Mouse (Mus musculus) B cell, adult 62 days (primary cell): ENCODE measurements around the gene Zbtb4. TPM values are rescaled to one million over a fixed set of nuclear protein-coding genes. Genes with fewer than 3 reads are reported as not detected.

ENCODE experiments used
- total RNA-seq: library from RNA; stranded (reverse); gene quantifications from 4 replicates; pipeline ENCODE4 v1.2.4, GENCODE M21; 2023

The Zbtb4 gene
- 62.1 to 72.6 TPM (median 65.4 TPM) in 4 replicates for total RNA-seq

DNA sequence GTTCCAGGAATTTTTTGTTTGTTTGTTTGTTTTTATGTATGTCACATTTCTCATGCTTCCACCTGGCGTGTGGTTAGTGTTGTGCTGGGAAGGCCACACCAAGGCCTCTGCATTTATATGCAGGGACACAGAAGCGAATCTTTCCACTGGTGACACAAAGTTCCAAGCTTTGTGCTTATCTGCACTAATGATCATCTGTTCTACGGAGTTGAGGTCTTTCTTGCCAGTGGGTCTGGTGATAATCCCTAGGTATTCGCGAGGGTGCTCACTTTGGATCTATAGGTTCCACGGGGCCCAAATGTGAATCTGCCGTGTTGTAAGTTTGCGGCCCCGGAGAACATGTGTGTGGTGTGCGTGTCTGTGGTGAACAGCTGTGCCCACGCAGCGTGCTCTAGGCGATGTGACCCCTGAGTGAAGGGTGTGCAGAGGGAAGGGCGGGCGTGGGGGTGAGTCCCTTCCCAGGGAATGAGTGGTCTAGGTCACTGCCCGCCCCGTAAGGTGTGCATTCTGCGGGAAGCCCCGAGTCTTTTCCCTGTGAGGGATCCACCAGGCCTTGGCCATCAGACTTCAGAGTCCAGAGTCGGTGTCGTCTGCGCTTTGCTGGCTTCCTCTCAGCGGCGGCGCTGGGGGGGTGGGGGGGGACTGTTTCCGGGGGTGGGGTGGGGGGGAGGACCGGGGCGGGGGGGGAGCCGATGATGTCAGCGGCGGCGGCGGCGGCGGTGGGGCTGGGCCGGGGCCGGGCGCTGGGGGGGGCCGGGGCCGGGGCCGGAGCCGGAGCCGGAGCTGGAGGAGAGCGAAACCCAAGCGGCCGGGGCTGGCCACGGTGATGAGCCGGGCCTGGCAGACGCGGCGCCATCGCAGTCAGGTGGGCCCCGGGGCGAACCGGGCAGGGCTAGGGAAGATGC lies at the start of gene Zbtb4:
TSS of gene Zbtb4 (plus strand) at position 692 of the 905 bp plus-strand sequence.

DNA sequence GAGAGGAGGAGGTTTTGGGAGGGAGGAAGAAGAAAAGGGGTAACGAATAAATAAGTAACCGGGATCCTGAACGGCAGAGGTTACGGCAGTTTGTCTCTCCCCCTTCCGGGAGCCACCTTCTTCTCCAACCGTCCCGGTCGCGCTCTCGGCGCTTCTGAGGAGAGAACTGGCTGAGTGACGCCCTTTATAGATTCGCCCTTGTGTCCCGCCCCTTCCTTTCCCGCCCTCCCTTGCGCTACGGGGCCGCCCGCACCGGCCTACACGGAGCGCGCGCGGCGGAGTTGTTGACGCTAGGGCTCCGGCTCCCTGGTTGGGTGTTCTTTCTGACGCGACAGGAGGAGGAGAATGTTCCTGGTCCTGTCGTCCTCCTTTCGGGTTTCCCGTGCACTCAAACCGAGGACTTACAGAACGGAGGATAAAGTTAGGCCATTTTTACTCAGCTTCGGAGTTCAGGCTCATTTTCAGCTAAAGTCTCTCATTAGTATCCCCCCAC lies 7.2 kb upstream of the Zbtb4 start, which contains the start of gene Polr2a:
TSS of gene Polr2a (minus strand) at position 160 of the 493 bp plus-strand sequence.

DNA sequence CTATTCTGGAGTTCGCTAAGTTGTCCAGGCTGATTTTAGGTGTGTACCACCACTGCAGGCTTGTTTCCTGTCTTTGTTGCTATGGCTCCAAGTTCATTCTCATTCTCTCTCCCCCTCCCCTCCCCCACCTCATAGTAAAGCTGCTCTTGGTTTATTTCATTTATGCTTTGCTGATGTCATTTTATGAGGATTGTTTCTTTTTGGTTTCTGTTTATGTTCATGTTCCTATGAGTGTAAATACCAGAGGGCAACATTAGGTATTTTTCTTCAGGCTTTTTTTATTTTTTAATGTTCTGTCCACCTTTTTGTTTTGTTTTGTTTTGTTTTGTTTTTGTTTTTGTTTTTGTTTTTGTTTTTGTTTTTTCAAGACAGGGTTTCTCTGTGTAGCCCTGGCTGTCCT lies 3.8 kb upstream of the Zbtb4 start, which contains the start of gene Slc35g3:
TSS of gene Slc35g3 (minus strand) at position 101 of the 400 bp plus-strand sequence.

GRCm38 (mm10) chr11:69795168-69795982 lies 29.7 kb downstream of the Zbtb4 start, which contains the start of gene Chrnb1:
Gene Chrnb1, minus strand, starts transcription at chr11:69795943.

GRCm38 (mm10) chr11:69801379-69801977 lies 35.8 kb downstream of the Zbtb4 start, which contains the start of gene Fgf11:
Gene Fgf11, minus strand, starts transcription at chr11:69801857.

DNA sequence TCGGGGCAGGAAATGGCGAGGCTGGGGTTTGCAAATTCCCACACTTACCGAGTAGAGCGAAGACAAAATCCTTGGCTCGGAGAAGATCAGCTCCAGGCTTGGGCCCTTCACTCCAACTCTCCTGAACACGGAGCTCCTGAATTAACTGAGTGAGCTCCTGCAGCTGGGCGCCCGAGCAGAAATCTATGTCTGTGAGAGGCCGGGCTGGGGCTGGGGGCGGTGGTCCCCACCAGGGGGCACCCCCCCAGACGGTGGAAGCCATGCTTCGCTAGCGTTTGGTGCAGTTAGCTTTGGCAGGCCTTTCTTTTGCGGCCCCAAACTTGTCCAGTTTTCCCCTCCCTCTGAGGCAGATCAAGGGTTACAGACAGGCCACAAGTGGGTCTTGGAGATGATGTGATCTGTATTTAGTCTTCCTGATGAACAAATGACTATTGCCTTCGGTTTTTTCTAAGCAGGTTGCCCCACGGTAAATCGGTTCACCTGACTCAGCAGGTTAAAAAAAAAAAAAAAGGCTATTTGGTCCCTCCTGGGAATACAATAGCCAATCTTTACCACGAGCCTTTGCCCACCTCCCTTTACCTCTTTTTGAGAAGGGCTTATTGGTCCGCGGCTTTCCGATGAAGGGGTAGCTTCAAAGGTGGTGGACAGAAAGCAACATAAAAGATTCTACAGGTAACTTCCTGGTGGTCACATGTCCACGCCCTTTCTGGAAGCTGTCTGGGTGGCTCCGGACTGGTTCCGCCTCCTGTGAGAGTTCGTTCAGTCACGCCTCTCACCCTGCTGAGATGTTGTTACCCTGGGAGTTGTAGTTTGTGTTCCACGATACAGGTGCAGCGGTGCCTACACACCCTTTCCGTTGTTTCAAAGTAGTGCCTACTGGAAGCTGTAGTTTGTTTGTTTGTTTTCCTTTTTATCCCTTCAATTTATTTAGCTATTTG lies 39.5 kb downstream of the Zbtb4 start, which contains the start of gene Tmem102:
TSS of gene Tmem102 (minus strand) at position 653 of the 938 bp plus-strand sequence.

DNA sequence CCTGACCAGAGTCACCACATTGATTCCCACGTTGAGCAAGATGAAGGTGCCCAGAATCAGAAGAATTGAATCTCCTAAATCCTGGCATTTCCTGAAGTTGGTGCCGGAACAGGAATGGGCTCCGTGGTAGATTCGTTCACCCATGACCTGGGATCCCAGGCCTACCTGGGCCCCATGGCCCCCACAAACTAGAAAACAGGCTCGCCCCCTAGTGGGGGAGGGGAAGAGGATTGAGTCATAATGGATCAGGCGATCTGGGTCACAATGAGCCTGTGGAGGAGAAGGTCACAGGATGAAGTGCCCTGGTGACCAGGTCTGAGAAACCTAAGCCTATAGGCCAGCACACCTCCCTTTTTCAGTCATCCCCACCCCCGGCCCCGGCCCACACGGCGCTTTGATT lies 49.4 kb downstream of the Zbtb4 start, which contains the start of gene Gm39566:
TSS of gene Gm39566 (minus strand) at position 144 of the 400 bp plus-strand sequence.

GRCm38 (mm10) chr11:69818365-69818764 lies 52.7 kb downstream of the Zbtb4 start, which contains the start of gene Spem2:
Gene Spem2, minus strand, starts transcription at chr11:69818465.

DNA sequence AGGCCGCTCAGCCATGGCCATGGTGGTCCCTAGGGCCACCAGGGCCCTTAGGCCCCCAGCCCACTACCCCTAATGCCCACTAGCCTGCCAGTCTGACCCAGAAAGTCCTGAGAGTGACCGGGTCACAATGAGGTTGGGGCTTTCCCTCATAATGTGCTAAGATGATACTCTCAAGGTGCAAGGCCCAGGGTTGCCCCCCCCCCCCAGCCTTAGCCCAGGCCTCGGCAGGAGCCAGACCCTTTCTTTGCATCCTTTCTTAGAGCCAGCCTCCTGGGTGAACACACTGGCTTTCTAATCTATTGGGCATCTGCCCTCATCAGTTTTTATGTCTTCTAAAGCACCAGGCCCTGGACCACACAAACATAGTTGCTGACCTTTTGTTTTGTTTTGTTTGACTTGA lies 56.4 kb downstream of the Zbtb4 start, which contains the start of gene Spem1:
TSS of gene Spem1 (minus strand) at position 101 of the 400 bp plus-strand sequence.

Other genes with a start within 250 kb of the Zbtb4 start
- gene Dnah2, start 216.8 kb upstream of the Zbtb4 start, total RNA-seq: 0.03 TPM in 1 of 4 replicates, not detected in the others
- 0.18 to 0.66 TPM (median 0.35 TPM) in 4 replicates for gene Efnb3, start 205.7 kb upstream of the Zbtb4 start, total RNA-seq
- 11.0 to 15.2 TPM (median 13.1 TPM) in 4 replicates for gene Wrap53, start 185.7 kb upstream of the Zbtb4 start, total RNA-seq
- 122 to 134 TPM (median 130 TPM) in 4 replicates for gene Trp53, start 185.6 kb upstream of the Zbtb4 start, total RNA-seq
- gene Atp1b2, start 160.0 kb upstream of the Zbtb4 start, total RNA-seq: 0.26 to 0.67 TPM (median 0.31 TPM) in 3 of 4 replicates, not detected in the other
- gene Shbg, start 148.0 kb upstream of the Zbtb4 start, total RNA-seq: not detected in 4 replicates
- gene Sat2, start 143.9 kb upstream of the Zbtb4 start, total RNA-seq: not detected in 4 replicates
- 73.0 to 86.7 TPM (median 81.7 TPM) in 4 replicates for gene Fxr2, start 132.9 kb upstream of the Zbtb4 start, total RNA-seq
- gene Sox15, start 110.6 kb upstream of the Zbtb4 start, total RNA-seq: 0.95 TPM in 1 of 4 replicates, not detected in the others
- gene Mpdu1, start 103.3 kb upstream of the Zbtb4 start, total RNA-seq: 58.5 to 68.1 TPM (median 64.8 TPM) in 4 replicates
- gene Cd68, start 99.8 kb upstream of the Zbtb4 start, total RNA-seq: 13.5 to 15.1 TPM (median 14.6 TPM) in 4 replicates
- 683 to 716 TPM (median 701 TPM) in 4 replicates for gene Eif4a1, start 93.5 kb upstream of the Zbtb4 start, total RNA-seq
- 112 to 142 TPM (median 125 TPM) in 4 replicates for gene Senp3, start 83.8 kb upstream of the Zbtb4 start, total RNA-seq
- gene Tnfsf13, start 80.1 kb upstream of the Zbtb4 start, total RNA-seq: not detected in 4 replicates
- 0.40 TPM in 1 of 4 replicates, not detected in the others for gene Tnfsf12, start 70.1 kb upstream of the Zbtb4 start, total RNA-seq
- gene Tnfsfm13, start 69.8 kb upstream of the Zbtb4 start, total RNA-seq: 0.56 TPM in 1 of 4 replicates, not detected in the others
- gene Polr2a, start 7.3 kb upstream of the Zbtb4 start, total RNA-seq: 227 to 251 TPM (median 238 TPM) in 4 replicates
- not detected in 4 replicates for gene Slc35g3, start 3.9 kb upstream of the Zbtb4 start, total RNA-seq
- gene Chrnb1, start 30.0 kb downstream of the Zbtb4 start, total RNA-seq: 7.8 to 14.5 TPM (median 12.0 TPM) in 4 replicates
- 0.21 to 0.22 TPM in 2 of 4 replicates, not detected in the others for gene Fgf11, start 35.9 kb downstream of the Zbtb4 start, total RNA-seq
- 0.30 TPM in 1 of 4 replicates, not detected in the others for gene Tmem102, start 39.7 kb downstream of the Zbtb4 start, total RNA-seq
- not detected in 4 replicates for gene Gm39566, start 49.4 kb downstream of the Zbtb4 start, total RNA-seq
- not detected in 4 replicates for gene Spem2, start 52.6 kb downstream of the Zbtb4 start, total RNA-seq
- not detected in 4 replicates for gene Spem1, start 56.3 kb downstream of the Zbtb4 start, total RNA-seq
- gene Nlgn2, start 71.9 kb downstream of the Zbtb4 start, total RNA-seq: 0.27 to 1.5 TPM (median 0.32 TPM) in 4 replicates
- 29.5 to 37.7 TPM (median 32.6 TPM) in 4 replicates for gene Tmem256, start 72.6 kb downstream of the Zbtb4 start, total RNA-seq
- gene Plscr3, start 80.5 kb downstream of the Zbtb4 start, total RNA-seq: 9.9 to 12.6 TPM (median 11.5 TPM) in 4 replicates
- gene Tnk1, start 92.8 kb downstream of the Zbtb4 start, total RNA-seq: not detected in 4 replicates
- gene Tmem95, start 112.1 kb downstream of the Zbtb4 start, total RNA-seq: not detected in 4 replicates
- gene Kctd11, start 115.5 kb downstream of the Zbtb4 start, total RNA-seq: 1.3 to 2.6 TPM (median 2.3 TPM) in 4 replicates
- 473 to 501 TPM (median 485 TPM) in 4 replicates for gene Acap1, start 129.6 kb downstream of the Zbtb4 start, total RNA-seq
- gene 2810408A11Rik, start 135.1 kb downstream of the Zbtb4 start, total RNA-seq: 1.2 to 3.5 TPM (median 2.0 TPM) in 4 replicates
- 51.5 to 76.4 TPM (median 73.4 TPM) in 4 replicates for gene Neurl4, start 135.2 kb downstream of the Zbtb4 start, total RNA-seq
- gene Gps2, start 148.0 kb downstream of the Zbtb4 start, total RNA-seq: 144 to 150 TPM (median 147 TPM) in 4 replicates
- 337 to 380 TPM (median 350 TPM) in 4 replicates for gene Eif5a, start 156.0 kb downstream of the Zbtb4 start, total RNA-seq
- not detected in 4 replicates for gene Ybx2, start 169.9 kb downstream of the Zbtb4 start, total RNA-seq
- gene Slc2a4, start 182.3 kb downstream of the Zbtb4 start, total RNA-seq: not detected in 4 replicates
- not detected in 4 replicates for gene Cldn7, start 198.9 kb downstream of the Zbtb4 start, total RNA-seq
- gene Ctdnep1, start 215.2 kb downstream of the Zbtb4 start, total RNA-seq: 87.5 to 123 TPM (median 99.1 TPM) in 4 replicates
- 49.4 to 55.9 TPM (median 52.5 TPM) in 4 replicates for gene Elp5, start 216.6 kb downstream of the Zbtb4 start, total RNA-seq
- 285 to 331 TPM (median 318 TPM) in 4 replicates for gene Gabarap, start 225.2 kb downstream of the Zbtb4 start, total RNA-seq
- 48.3 to 52.7 TPM (median 51.4 TPM) in 4 replicates for gene Phf23, start 229.9 kb downstream of the Zbtb4 start, total RNA-seq
- gene Dvl2, start 234.7 kb downstream of the Zbtb4 start, total RNA-seq: 51.2 to 61.3 TPM (median 58.7 TPM) in 4 replicates
- gene Acadvl, start 249.5 kb downstream of the Zbtb4 start, total RNA-seq: 44.6 to 55.5 TPM (median 48.8 TPM) in 4 replicates